Mouse (Mus musculus) forebrain, embryonic 15.5 days (tissue): Measurements from ENCODE around the gene Phlpp1. TPM values are rescaled to one million over a fixed set of nuclear protein-coding genes. Genes with fewer than 3 reads are reported as not detected.

Experiments
- ATAC-seq: fragments of 200-750 bp; cut with Nextera tagmentation; replicated peaks from 2 replicates; pipeline ENCODE4 v1.8.0; 2017; ENCODE audit warnings: mild to moderate bottlenecking, moderate TSS enrichment, moderate library complexity
- H3K27ac ChIP-seq: fragments of 300-500 bp; sonication (generic); replicated peaks from 2 replicates; pipeline ENCODE4 v1.5.1; 2015; ENCODE audit warnings: mild to moderate bottlenecking, inconsistent platforms
- H3K27me3 ChIP-seq: fragments of 300-500 bp; sonication (generic); 2 replicates; pipeline ENCODE4 v1.6.1; 2015; ENCODE audit warnings: inconsistent platforms
- H3K36me3 ChIP-seq: fragments of 300-500 bp; sonication (generic); 2 replicates; pipeline ENCODE4 v1.6.1; 2015; ENCODE audit warnings: mild to moderate bottlenecking, inconsistent platforms
- H3K4me1 ChIP-seq: fragments of 300-500 bp; sonication (generic); 2 replicates; pipeline ENCODE4 v1.6.1; 2015; ENCODE audit warnings: inconsistent platforms
- H3K4me2 ChIP-seq: fragments of 300-500 bp; sonication (generic); replicated peaks from 2 replicates; pipeline ENCODE4 v1.6.1; 2015; ENCODE audit warnings: mild to moderate bottlenecking, inconsistent platforms
- H3K4me3 ChIP-seq: fragments of 300-500 bp; sonication (generic); 2 replicates; pipeline ENCODE4 v1.5.1; 2015; ENCODE audit warnings: mild to moderate bottlenecking, inconsistent platforms
- H3K9ac ChIP-seq: fragments of 300-500 bp; sonication (generic); replicated peaks from 2 replicates; pipeline ENCODE4 v1.6.1; 2015; ENCODE audit warnings: mild to moderate bottlenecking, inconsistent platforms
- H3K9me3 ChIP-seq: fragments of 300-500 bp; sonication (generic); 2 replicates; pipeline ENCODE4 v1.6.1; 2016; ENCODE audit warnings: inconsistent platforms
- WGBS: fragments of 180-500 bp; shearing (Covaris S2); methylation state at CpG from one replicate; pipeline ENCODE4 v1.1.7; 2015; ENCODE audit warnings: mixed read lengths; 5-methylcytosine and 5-hydroxymethylcytosine counted together
- polyA plus RNA-seq: library from polyadenylated mRNA; unstranded; fragments of >200 nt; fragmentation: Nextera tagmentation; extraction: Ambion mirVana; gene quantifications from 2 replicates; pipeline ENCODE4 v1.2.1, GENCODE M21; 2015

Gene Phlpp1
- polyA plus RNA-seq: 8.0 and 8.2 TPM in 2 replicates

DNA sequence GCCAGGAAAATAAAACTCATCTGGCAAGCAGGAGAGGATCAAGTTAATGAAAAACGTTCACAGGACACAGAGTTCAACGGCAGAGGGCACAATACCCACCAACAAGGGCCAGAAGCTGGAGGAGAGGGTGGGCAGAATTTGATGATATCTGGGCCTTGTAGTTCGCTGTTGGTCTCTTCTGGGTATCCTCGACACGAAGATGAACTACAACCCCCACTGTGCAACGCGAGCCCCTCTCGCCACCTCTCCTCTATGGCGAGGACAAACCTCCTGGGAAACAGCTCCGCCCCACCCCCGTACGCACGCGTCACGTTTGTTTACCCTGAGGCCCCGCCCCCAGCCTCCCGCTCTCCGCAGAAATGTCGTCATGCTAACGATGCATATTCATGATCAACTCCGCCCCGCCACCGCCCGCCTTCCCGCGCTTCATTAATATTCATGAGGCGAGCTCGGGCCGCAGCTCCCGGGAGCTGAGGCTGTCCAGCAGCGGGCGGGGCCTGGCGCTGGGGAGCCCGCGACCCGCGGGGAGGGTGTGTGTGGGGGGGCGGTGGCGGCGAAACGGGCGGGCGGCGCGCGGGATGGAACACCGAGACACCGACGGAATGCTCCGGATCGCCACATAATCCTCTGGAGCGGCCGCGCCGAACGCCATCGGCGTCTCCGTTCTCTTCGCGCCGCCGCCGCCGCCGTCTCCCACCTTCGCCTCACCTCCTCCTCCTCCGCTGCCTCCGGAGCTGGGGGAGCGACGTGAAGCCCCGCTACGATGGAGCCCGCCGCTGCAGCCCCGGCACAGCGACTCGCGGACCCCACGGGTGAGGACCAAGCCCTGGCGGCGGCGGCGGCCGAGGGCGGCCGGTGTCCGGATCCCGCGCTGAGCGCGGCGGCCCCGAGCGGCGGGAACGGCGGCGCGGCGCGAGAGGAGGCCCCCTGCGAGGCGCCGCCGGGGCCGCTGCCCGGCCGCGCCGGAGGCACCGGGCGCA is at the start of gene Phlpp1:
Phlpp1 (plus strand) TSS at position 512 of the 980 bp plus-strand sequence.
- H3K9me3 ChIP-seq: no peaks in the 10 kb centered on the region
- peak; percentile 99 for ATAC-seq
- whole genome bisulfite sequencing: under 1% methylated on average over 108 of the region's 113 CpGs
- H3K9ac ChIP-seq: peak within 1 kb of the TSS; percentile 92
- no peaks in the 10 kb centered on the region for H3K36me3 ChIP-seq
- H3K4me1 ChIP-seq: peaks cover 37% of the 10 kb centered on the region
- peak within 1 kb of the TSS; percentile 91 for H3K4me3 ChIP-seq
- peak within 1 kb of the TSS; percentile 96 for H3K27ac ChIP-seq
- peak within 1 kb of the TSS; percentile 61 for H3K4me2 ChIP-seq
- no peaks in the 10 kb centered on the region for H3K27me3 ChIP-seq

DNA sequence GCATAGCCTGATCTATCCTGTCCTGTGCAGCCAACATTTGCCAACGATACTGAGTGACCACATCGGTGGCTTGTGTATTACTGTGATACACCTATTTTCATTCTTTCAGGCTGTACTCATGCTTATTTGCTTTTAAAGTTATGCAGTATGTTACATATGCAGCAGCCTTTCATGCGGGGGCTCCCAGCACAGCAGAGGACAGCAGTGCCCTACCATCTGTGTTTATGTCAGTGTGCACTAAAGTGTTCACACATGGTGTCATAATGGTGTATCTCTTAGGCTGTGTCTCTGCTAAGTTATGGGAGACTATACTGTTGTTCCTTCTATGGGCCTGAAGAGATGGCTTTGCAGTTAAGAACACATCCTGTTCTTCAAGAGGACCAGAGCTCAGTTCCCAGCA is 45.0 kb upstream of the Phlpp1 start:
- H3K4me1 ChIP-seq: no peaks in the 10 kb centered on the region
- no peaks in the 10 kb centered on the region for H3K9me3 ChIP-seq
- H3K27me3 ChIP-seq: no peaks in the 10 kb centered on the region
- no peak overlapping the region for H3K4me2 ChIP-seq
- ATAC-seq: peak; percentile 82; the same call in 1 of the 2 replicates
- 90% methylated on average over 3 of the region's 3 CpGs for WGBS
- H3K36me3 ChIP-seq: no peaks in the 10 kb centered on the region
- no peak overlapping the region for H3K9ac ChIP-seq
- no peak overlapping the region for H3K27ac ChIP-seq
- H3K4me3 ChIP-seq: no peak overlapping the region

DNA sequence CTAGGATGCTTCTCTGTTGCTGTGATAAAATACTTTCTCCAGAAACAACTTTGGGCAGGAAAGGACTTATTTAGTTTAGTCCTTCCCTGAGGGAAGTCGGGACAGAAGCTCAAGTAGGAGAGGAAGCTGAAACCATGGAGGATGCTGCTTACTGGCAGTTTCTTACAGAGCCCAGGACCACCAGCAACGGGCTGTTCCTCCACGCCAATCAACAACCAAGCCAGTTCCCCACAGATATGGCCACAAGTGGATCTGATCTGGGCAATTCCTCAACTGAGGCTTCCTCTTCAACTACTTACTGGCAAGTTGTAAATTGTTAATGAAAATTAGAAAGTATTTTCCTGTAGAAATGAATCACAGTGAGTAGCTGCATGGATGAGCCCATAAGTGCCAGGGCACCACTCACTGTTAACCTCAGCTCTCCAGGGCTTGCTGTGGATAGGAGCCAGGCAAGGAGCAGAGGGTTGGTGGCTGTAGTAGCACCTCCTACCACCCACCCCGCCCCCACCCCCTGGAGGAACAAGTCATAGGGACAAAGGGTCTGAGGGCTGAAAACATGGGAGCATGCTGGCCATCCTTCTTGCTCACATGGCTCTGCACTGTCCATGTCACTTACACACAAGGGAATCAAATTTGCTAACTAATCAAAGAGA is 39.7 kb upstream of the Phlpp1 start:
- H3K36me3 ChIP-seq: no peaks in the 10 kb centered on the region
- no peaks in the 10 kb centered on the region for H3K27me3 ChIP-seq
- H3K4me1 ChIP-seq: no peaks in the 10 kb centered on the region
- H3K4me3 ChIP-seq: no peak overlapping the region
- H3K9ac ChIP-seq: no peak overlapping the region
- no peak for ATAC-seq
- H3K4me2 ChIP-seq: no peak overlapping the region
- WGBS: 77% methylated on average over 4 of the region's 4 CpGs
- H3K9me3 ChIP-seq: no peaks in the 10 kb centered on the region
- no peak overlapping the region for H3K27ac ChIP-seq

DNA sequence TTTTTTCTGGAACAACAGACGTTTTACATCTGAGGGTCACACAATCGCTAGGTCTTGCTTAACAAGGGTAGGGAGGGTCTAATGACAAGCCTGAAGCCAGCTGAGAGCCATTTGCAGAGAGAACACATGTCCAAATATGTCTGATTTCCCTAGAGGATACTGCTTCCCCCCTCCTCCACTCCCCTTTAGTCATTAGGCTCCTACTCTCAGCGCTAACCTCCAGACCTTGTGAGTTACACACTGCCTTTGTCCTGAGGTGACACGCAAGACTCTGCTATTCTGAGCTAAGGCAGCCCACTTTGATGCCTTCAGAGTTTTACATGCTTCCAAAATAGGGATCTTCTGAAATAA is 39.2 kb upstream of the Phlpp1 start:
- Histone ChIP-seq H3K4me2 (no peak overlapping the region), H3K9ac (no peak overlapping the region), H3K4me3 (no peak overlapping the region), H3K4me1 (no peaks in the 10 kb centered on the region), H3K27me3 (no peaks in the 10 kb centered on the region), H3K9me3 (no peaks in the 10 kb centered on the region), H3K36me3 (no peaks in the 10 kb centered on the region), H3K27ac (no peak overlapping the region)
- ATAC-seq: no peak
- 39% methylated on average over 4 of the region's 4 CpGs for WGBS

DNA sequence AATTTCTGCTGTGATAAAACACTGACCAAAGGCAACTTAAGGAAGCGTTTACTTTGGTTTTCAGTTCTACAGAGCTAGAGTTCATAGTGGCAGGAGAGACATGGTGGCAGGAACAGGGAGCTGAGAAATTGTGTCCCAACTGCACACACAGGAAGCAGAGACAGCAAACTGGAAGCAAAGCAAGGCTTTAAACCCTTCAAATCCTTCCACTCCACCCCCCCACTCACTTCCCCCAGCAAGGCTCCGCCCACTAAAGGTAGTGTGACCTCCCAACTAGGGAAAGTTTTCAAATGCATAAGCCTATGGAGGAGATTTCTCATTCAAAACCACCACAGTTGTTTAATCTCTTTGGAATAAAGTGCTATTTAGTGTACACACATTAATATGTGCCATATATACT is 32.9 kb upstream of the Phlpp1 start:
- 97% methylated on average over 2 of the region's 2 CpGs for WGBS
- Histone ChIP-seq H3K9ac (no peak overlapping the region), H3K4me3 (no peak overlapping the region)

DNA sequence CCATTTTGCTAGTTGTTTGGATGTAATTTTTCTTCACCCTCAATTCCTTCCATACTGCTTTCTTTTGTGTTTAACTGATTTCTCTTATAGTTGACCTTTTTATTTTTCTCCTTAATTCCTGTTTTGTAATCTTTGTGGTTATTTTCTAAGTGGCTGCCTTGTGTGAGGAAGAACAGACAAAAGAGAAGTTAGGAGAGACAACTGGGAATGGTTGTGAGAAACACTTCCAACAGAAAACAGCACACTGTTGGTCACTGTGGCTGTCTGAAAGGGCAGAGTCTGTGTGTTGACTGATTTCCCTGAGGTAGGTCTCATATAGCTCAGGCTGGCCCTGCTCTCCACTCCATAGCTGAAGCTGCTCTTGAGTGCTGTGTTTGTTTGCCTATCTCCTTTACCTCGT is 32.4 kb upstream of the Phlpp1 start:
- H3K36me3 ChIP-seq: no peaks in the 10 kb centered on the region
- H3K27ac ChIP-seq: no peak overlapping the region
- H3K9ac ChIP-seq: no peak overlapping the region
- H3K4me1 ChIP-seq: no peaks in the 10 kb centered on the region; the same call in 1 of the 2 replicates
- no peak overlapping the region for H3K4me3 ChIP-seq
- H3K9me3 ChIP-seq: no peaks in the 10 kb centered on the region
- no peak for ATAC-seq
- no peaks in the 10 kb centered on the region for H3K27me3 ChIP-seq
- WGBS: 63% methylated on average over 1 of the region's 1 CpGs
- H3K4me2 ChIP-seq: no peak overlapping the region

More for the DNA sequence above, 32.9 kb upstream of the Phlpp1 start:
- Histone ChIP-seq H3K4me2 (no peak overlapping the region), H3K9me3 (no peaks in the 10 kb centered on the region), H3K27ac (no peak overlapping the region), H3K27me3 (no peaks in the 10 kb centered on the region), H3K4me1 (no peaks in the 10 kb centered on the region; the same call in 1 of the 2 replicates), H3K36me3 (no peaks in the 10 kb centered on the region)
- no peak for ATAC-seq

DNA sequence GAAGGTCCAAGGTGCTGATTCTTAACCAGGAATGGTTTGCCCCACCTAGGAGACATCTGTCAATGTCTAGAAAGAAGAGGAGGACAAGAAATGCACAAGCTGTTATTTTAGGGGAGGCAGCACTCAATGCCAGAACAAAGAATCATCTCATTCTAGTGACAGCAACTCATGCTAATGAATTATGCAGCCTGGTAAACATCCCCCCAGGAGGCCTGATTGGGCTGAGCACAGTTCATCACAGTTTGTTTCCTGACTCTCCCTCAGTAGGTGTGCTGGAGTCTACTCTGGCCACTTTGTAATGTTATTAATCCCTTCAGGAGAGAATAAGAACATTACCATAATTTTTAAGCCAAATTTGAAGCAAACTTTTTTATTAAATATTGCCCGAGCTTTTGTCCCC is 29.5 kb upstream of the Phlpp1 start:
- no peak overlapping the region for H3K4me2 ChIP-seq
- no peak for ATAC-seq
- 68% methylated on average over 1 of the region's 1 CpGs for WGBS

DNA sequence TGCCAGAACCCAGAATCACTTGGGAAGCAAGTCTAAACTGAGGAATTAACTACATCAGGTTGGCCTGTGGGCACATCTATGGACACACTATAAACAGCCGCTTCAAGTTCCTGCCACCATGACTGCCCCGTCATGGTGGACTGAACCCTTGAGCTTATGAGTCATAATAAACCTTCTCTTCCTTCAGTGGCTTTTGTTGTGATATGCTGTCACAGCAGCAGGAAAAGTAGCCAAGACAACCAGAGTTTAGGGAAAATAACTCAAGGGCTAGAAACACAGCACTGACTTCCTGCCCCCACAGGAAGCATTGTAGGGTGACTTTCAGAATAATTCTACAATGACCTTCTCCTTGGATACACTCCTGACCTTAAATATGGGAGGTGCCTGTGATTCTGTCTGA is 27.0 kb upstream of the Phlpp1 start:
- H3K4me3 ChIP-seq: no peak overlapping the region
- no peaks in the 10 kb centered on the region for H3K27me3 ChIP-seq
- 100% methylated on average over 2 of the region's 2 CpGs for WGBS
- peaks cover 4% of the 10 kb centered on the region for H3K4me1 ChIP-seq
- H3K4me2 ChIP-seq: no peak overlapping the region
- no peak overlapping the region for H3K9ac ChIP-seq
- H3K36me3 ChIP-seq: no peaks in the 10 kb centered on the region
- no peak for ATAC-seq
- no peaks in the 10 kb centered on the region for H3K9me3 ChIP-seq
- no peak overlapping the region for H3K27ac ChIP-seq

More for the DNA sequence above, 29.5 kb upstream of the Phlpp1 start:
- Histone ChIP-seq H3K9me3 (no peaks in the 10 kb centered on the region), H3K27ac (no peak overlapping the region), H3K4me1 (no peaks in the 10 kb centered on the region; the same call in 1 of the 2 replicates), H3K9ac (no peak overlapping the region), H3K4me3 (no peak overlapping the region), H3K27me3 (no peaks in the 10 kb centered on the region), H3K36me3 (no peaks in the 10 kb centered on the region)

DNA sequence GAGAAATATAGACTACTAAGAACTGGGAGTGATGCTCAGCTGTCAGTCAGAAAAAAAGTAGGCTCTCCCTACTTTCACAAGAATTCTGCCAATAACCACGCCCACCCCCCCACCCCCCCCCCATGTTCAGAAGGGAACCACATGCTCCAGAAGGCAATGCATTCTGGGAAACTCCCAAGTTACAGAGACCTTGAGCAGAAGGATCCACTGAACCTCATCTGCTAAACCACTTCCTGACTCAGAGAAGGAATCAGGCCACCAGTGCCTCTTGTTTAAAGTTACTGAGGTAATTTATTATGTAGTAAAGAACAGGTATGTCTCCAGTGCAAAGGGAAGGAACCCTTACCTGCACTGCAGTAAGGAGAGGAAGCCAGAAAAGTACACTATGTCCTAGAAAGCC is 26.5 kb upstream of the Phlpp1 start:
- Histone ChIP-seq H3K27ac (no peak overlapping the region), H3K9ac (no peak overlapping the region), H3K4me3 (no peak overlapping the region), H3K4me2 (no peak overlapping the region), H3K36me3 (no peaks in the 10 kb centered on the region), H3K27me3 (no peaks in the 10 kb centered on the region), H3K4me1 (peaks cover 4% of the 10 kb centered on the region), H3K9me3 (no peaks in the 10 kb centered on the region)
- WGBS: 63% methylated on average over 1 of the region's 1 CpGs
- ATAC-seq: no peak

DNA sequence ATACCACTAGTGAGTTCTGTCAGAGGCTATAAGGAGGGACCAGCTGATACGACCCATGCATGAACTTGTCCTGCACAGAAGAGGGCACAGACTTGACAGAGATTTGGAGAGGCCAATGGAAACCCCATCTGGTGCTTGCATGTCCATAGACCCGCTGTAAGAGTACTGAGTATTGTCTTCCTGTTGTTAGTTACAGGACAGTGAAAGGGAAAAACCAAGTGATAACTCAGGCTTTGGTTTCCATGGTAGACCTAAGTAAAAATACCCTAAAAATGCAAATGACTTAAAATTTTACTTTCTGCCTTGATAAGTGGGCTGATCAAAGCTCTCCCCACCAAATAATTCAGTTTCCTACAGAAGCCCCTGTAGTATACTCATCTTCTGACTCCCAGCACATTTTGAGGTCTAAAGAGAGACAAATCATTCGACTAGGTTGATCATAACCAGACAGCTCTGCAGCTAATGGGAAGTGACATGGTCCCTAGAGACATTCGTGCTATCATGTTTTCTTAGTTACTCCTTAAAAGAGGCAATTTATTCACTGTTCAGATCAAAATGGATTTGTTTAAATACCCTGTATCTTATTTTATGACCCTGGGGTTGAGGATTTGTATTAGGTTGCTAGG is 25.9 kb upstream of the Phlpp1 start:
- H3K9ac ChIP-seq: no peak overlapping the region
- no peak for ATAC-seq
- H3K27ac ChIP-seq: no peak overlapping the region
- no peak overlapping the region for H3K4me2 ChIP-seq
- H3K27me3 ChIP-seq: no peaks in the 10 kb centered on the region
- 89% methylated on average over 4 of the region's 4 CpGs for WGBS
- H3K4me3 ChIP-seq: no peak overlapping the region
- no peaks in the 10 kb centered on the region for H3K36me3 ChIP-seq
- no peaks in the 10 kb centered on the region for H3K9me3 ChIP-seq
- H3K4me1 ChIP-seq: peaks cover 4% of the 10 kb centered on the region

DNA sequence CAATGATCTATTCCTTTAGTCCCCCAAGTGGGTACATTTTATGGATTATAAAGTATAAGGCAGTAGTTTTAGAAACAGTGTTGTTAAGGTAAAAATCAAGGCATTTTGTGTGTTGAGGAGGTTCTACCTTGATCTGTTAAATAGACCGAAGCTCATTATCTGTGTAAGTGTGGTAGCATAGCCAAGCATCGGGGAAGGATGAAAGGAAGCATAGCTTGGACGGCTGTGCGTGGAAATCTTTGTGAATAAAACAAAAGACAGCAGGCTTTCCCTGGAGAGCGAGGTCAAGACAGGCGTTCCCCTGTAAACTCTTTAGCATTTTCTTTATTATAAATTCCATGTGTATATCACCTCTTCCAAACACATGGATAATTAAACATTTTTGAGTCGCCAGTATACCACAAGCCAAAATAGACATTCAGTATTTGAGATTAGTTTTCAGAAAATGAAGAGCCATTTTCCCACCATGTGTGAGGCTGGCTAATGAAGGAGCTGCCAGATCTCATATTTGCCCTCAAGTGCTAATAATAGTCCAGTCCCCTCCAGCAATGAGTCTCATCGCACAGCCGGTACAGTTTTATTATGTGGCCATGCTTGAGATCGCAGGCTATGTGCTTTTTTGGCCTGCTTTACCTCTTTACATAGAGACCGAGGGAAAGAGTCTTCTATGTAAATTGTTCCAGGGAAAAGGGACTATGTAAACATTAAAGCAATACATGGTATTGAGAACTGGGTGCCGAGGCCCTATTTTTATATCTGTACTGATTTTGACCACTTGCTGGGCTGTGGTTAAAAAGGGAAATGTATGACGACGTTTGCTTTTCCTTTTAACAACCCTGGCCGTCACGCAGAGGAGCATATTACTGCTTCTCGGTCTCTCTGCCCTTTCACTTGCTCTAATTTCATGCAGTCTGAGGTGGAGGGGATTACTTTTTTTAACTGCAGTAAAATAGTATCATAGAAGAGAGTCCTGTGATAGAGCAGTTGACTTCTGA is 22.9 kb upstream of the Phlpp1 start:
- H3K9ac ChIP-seq: no peak overlapping the region

More for the DNA sequence above, 22.9 kb upstream of the Phlpp1 start:
- H3K4me2 ChIP-seq: no peak overlapping the region
- no peak overlapping the region for H3K4me3 ChIP-seq
- peaks cover 4% of the 10 kb centered on the region; the same call in 1 of the 2 replicates for H3K4me1 ChIP-seq
- no peaks in the 10 kb centered on the region for H3K27me3 ChIP-seq
- peak overlapping the region; percentile 12; the same call in 1 of the 2 replicates for H3K27ac ChIP-seq
- peak; percentile 65; the same call in 1 of the 2 replicates for ATAC-seq
- 29% methylated on average over 17 of the region's 17 CpGs for WGBS
- H3K9me3 ChIP-seq: no peaks in the 10 kb centered on the region
- no peaks in the 10 kb centered on the region for H3K36me3 ChIP-seq
